Mouse (Mus musculus): ENCODE results near the gene Eef1akmt3. TPM values are rescaled to one million over a fixed set of nuclear protein-coding genes. Genes with fewer than 3 reads are reported as not detected.

The Eef1akmt3 gene
- polyA plus RNA-seq, 1 experiment from 2014 or later, result 0.27 TPM

GRCm38 (mm10) chr10:126981746-126982145, 59.6 kb downstream of the Eef1akmt3 start:
- no peak for DNase-seq (ENCODE audit: low spot score)
- peak overlapping the region; percentile 100; the same call in 1 of the 2 replicates for H3K27ac ChIP-seq (ENCODE audit: low read length)
- TF ChIP-seq EP300 (IDR thresholded peaks at IDR 0.05), result no peak
- no peak for TF ChIP-seq CTCF (IDR thresholded peaks at IDR 0.05)

More at GRCm38 (mm10) chr10:126981746-126982145, 59.6 kb downstream of the Eef1akmt3 start:
- H3K27me3 ChIP-seq (replicated peaks; ENCODE audit: insufficient read depth, low read length), result no peaks in the 10 kb centered on the region
- no peak for ATAC-seq
- H3K4me1 ChIP-seq (ENCODE audit: insufficient read depth, low read depth, low read length), result peaks cover 48% of the 10 kb centered on the region
- no peaks in the 10 kb centered on the region for H3K36me3 ChIP-seq (ENCODE audit: insufficient read depth, low read length)
- H3K9ac ChIP-seq (replicated peaks; ENCODE audit: low read depth), result peak overlapping the region; percentile 99; the same call in 1 of the 2 replicates
- H3K9me3 ChIP-seq (ENCODE audit: low read length), result no peaks in the 10 kb centered on the region
- 28% methylated on average over 3 of the region's 3 CpGs for WGBS
- H3K4me2 ChIP-seq (replicated peaks; ENCODE audit: low read depth, low read length), result peak overlapping the region; percentile 80
- H3K4me3 ChIP-seq (ENCODE audit: low read depth, low read length), result peak overlapping the region; percentile 98

MicroRNAs encoded within 50 kb of the gene (microRNA counts, 519-probe panel; counts per million panel counts)
- microRNA mmu-miR-26a (4,230 counts per million, percentile 44 among the panel's probes with 10 or more counts), microRNA mmu-miR-546 (not detected)

Small RNAs within 50 kb of the gene (microRNA-seq; reads per million reads assigned to microRNA genes)
- gene Mir26a-2, result 77.1 reads per million, percentile 47 among the genes with 10 or more reads in this experiment
- not detected for gene Mir546

Other genes with a start within 250 kb of the Eef1akmt3 start
- 6.7 and 7.4 TPM in 2 replicates for gene Atp23, start 140.2 kb downstream of the Eef1akmt3 start, polyA plus RNA-seq (2015; fragmentation: Nextera tagmentation; extraction: Ambion mirVana)
- 63.9 and 67.9 TPM in 2 replicates for gene Ctdsp2, start 62.8 kb downstream of the Eef1akmt3 start, polyA plus RNA-seq (2015; fragmentation: Nextera tagmentation; extraction: Ambion mirVana)
- gene Avil, start 40.8 kb downstream of the Eef1akmt3 start, polyA plus RNA-seq (2015; fragmentation: Nextera tagmentation; extraction: Ambion mirVana), result 0.13 and 0.15 TPM in 2 replicates
- 39.1 and 42.3 TPM in 2 replicates for gene Tsfm, start 10.7 kb downstream of the Eef1akmt3 start, polyA plus RNA-seq (2015; fragmentation: Nextera tagmentation; extraction: Ambion mirVana)
- gene Mettl1, start 99 bp downstream of the Eef1akmt3 start, polyA plus RNA-seq (2015; fragmentation: Nextera tagmentation; extraction: Ambion mirVana), result 12.9 and 13.6 TPM in 2 replicates
- 0.13 TPM in 1 of 2 replicates, not detected in the other for gene Cyp27b1, start 6.7 kb upstream of the Eef1akmt3 start, polyA plus RNA-seq (2015; fragmentation: Nextera tagmentation; extraction: Ambion mirVana)
- gene March9, start 18.7 kb upstream of the Eef1akmt3 start, polyA plus RNA-seq (2015; fragmentation: Nextera tagmentation; extraction: Ambion mirVana), result 0.63 and 0.86 TPM in 2 replicates
- 358 and 362 TPM in 2 replicates for gene Cdk4, start 22.0 kb upstream of the Eef1akmt3 start, polyA plus RNA-seq (2015; fragmentation: Nextera tagmentation; extraction: Ambion mirVana)
- 99.5 and 110 TPM in 2 replicates for gene Tspan31, start 28.8 kb upstream of the Eef1akmt3 start, polyA plus RNA-seq (2015; fragmentation: Nextera tagmentation; extraction: Ambion mirVana)
- 0.04 and 0.32 TPM in 2 replicates for gene Agap2, start 33.8 kb upstream of the Eef1akmt3 start, polyA plus RNA-seq (2015; fragmentation: Nextera tagmentation; extraction: Ambion mirVana)
- gene Os9, start 79.6 kb upstream of the Eef1akmt3 start, polyA plus RNA-seq (2015; fragmentation: Nextera tagmentation; extraction: Ambion mirVana), result 112 and 113 TPM in 2 replicates
- gene B4galnt1, start 123.7 kb upstream of the Eef1akmt3 start, polyA plus RNA-seq (2015; fragmentation: Nextera tagmentation; extraction: Ambion mirVana), result 9.1 and 9.6 TPM in 2 replicates
- 1.0 and 1.1 TPM in 2 replicates for gene Slc26a10, start 139.1 kb upstream of the Eef1akmt3 start, polyA plus RNA-seq (2015; fragmentation: Nextera tagmentation; extraction: Ambion mirVana)
- 27.9 and 37.1 TPM in 2 replicates for gene Arhgef25, start 148.6 kb upstream of the Eef1akmt3 start, polyA plus RNA-seq (2015; fragmentation: Nextera tagmentation; extraction: Ambion mirVana)
- 47.5 and 47.8 TPM in 2 replicates for gene Dtx3, start 154.2 kb upstream of the Eef1akmt3 start, polyA plus RNA-seq (2015; fragmentation: Nextera tagmentation; extraction: Ambion mirVana)
- 31.0 and 35.1 TPM in 2 replicates for gene Pip4k2c, start 170.1 kb upstream of the Eef1akmt3 start, polyA plus RNA-seq (2015; fragmentation: Nextera tagmentation; extraction: Ambion mirVana)
- gene Kif5a, start 221.8 kb upstream of the Eef1akmt3 start, polyA plus RNA-seq (2015; fragmentation: Nextera tagmentation; extraction: Ambion mirVana), result 0.12 and 0.25 TPM in 2 replicates
- gene Dctn2, start 224.9 kb upstream of the Eef1akmt3 start, polyA plus RNA-seq (2015; fragmentation: Nextera tagmentation; extraction: Ambion mirVana), result 198 and 204 TPM in 2 replicates
- gene Mbd6, start 247.5 kb upstream of the Eef1akmt3 start, polyA plus RNA-seq (2015; fragmentation: Nextera tagmentation; extraction: Ambion mirVana), result 13.5 and 14.2 TPM in 2 replicates